Mouse (Mus musculus) C2C12 (cell line): ENCODE measurements around the gene Emc1.

Experiments
- MAX ChIP-seq: IDR thresholded peaks from one replicate; pipeline ENCODE4 v1.6.1; 2011; ENCODE audit warnings: mild to moderate bottlenecking, control low read depth
- USF1 ChIP-seq: IDR thresholded peaks from one replicate; pipeline ENCODE4 v1.6.1; 2011; ENCODE audit warnings: low read depth, mild to moderate bottlenecking, control low read depth, moderate library complexity

DNA sequence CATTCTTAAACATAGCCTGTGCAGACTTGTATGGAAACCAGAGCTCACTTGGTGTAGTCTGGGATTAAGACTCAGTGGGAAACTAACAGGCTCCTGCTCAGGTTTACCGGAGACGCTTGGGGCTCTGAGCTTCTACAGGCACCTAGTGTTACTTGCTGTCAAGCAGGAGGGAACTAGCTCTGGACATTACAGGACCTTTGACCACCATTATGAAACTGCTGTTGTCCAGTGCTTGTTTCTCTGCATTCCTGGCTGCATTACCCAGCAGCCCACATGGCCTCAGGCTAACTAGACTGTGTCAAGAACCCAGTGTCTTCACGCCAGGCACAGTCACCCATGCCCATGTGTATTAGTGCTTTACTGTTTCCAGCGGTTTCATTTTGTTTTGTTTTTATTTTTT, 20.7 kb downstream of the Emc1 start:
- no peak for TF ChIP-seq USF1
- TF ChIP-seq MAX, result no peak
